Mouse (Mus musculus) adrenal gland, adult (tissue): ENCODE results near the gene Actg2.

Source experiments
- DNase-seq, 2 experiments: peaks; one replicate each; pipeline ENCODE4 v3.0.0; 2022 to 2023; ENCODE audit warnings: low spot score in 1 of 2; ENCODE audit not compliant: inconsistent age in 2 of 2

Actg2 gene

DNA sequence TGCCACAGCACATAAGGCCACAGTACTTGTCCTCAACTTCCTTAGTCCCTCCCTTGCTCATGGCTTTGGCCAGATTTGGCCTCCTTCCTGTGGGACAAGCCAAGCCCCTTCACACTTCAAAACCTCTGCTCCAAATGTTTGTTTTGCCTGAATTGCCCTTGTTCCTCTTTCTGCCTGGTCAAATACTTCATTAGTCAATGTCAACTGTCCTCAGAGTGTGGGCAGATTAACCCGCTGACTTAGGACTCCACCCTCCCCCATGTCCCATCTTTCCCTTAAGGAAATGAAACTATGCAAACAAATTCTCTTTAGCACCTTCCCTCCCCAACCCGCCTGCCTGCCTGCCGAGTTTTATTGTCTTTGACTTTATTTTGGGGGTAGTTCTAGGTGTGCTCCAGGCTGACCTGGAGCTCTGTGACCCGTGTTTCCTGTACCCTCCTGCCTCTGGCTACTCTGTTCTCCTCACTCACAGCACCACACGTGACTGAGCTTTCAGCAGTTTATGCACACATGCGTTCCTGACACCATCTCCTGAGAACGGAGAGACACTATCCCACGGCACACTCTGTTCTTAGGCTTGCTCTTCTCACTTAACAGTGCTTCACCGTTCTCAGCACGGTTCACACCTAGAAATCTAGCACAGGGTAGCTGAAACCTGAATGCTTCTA is 53.5 kb downstream of the Actg2 start:
- DNase-seq: peak in 1 of 2 experiments; percentile 64

DNA sequence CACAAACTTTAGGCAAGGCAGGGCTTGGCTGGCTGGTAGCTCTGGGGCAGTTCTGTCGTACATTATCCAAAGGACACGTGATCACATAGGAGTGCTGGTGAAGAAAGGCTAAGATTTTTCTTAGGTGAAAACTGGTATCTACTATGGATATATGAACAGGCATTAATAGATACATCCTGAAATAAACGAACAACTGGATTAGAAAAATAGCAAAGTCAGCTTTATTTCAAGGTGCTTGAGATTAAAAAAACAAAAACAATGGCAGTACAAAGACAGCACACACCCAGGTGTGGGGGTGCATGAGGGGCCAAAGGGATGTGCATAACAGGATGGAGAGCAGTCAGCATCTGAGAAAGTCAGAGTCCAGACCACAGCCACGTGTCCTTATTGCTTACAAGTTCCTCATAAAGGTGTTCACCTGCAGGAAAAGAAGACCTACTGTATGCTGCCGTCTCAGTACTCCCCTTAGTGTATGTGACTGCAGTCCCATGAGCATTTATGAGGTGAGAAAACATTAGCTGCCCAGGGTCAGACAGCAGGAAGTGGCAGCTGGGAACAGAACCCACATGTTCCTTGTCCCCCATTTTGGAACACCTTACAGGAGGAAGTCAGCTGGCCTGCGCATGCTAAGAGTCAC is 55.9 kb downstream of the Actg2 start:
- DNase-seq: no peak

DNA sequence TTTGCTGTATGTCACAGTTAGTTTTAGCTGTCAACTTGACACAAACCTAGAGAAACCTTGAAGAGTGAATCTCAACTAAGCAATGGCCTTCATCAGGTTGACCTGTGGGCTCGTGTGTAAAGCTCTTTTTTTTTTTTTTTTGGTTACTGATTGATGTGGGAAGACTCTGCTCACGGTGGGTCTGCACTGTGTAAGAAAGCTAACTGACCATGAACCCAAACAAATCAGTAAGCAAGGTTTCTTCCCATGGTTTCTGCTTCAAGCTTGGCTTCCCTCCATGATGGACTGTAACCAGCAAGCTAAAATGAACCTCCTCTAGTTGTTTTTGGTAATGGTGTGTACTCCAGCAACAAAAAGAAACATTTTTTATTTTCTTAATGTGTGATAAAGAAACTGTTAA is 56.9 kb downstream of the Actg2 start:
- no peak for DNase-seq

DNA sequence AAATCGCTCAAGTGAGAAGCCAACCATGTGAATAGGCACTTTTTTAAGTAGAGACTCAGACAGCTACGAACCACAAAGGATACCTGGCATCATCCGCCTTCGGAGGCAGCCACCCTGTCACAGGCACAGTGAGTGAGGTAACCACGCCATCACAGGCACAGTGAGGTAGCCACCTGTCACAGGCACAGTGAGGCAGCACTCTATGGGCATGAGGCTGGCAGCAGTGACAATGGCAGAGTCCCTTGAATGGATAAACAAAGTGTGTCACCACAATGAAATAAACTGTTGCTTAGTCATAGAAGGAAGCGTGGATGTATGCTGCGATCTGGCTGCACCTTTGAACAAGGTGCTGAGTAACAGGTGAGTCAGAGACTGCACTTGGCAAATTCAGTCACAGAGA is 57.4 kb downstream of the Actg2 start:
- no peak for DNase-seq

DNA sequence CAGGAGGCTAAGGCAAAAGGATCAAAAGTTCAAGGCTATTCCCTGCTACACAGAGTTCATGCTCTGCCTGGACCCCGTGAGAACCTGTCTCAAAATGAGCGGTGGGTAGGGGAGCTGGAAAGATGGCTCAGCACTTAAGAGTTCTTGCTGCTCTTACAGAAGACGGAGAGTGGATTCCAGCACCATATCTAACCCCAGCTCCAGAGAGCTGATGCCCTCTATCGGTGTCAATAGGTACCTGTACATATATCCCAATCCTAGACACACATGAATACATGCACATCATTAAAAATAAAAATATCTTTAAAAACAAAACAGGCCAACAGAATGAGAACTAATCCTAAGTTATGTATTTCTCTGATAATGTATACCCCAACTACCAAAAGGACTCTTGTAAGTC is 57.8 kb downstream of the Actg2 start:
- no peak for DNase-seq

DNA sequence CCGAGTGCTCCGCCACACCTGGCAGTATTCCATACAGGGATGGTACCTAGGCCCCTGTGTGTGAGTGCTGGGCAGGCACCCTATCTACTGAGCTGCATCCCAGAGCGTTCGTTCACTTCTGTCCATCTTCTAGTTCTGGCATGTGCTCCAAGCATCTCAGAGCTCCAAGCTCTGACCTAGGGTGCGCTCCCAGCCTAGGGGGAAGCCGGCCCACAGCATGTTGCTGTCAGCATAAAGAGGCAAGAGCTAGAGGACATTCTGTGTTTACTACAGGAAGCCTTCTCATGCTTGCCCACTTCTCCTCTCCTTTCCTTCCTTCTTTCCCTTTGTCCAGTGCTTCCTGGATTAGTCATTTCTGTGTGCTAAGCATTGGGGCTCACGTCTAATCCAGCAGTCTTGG is 60.6 kb downstream of the Actg2 start:
- no peak for DNase-seq

DNA sequence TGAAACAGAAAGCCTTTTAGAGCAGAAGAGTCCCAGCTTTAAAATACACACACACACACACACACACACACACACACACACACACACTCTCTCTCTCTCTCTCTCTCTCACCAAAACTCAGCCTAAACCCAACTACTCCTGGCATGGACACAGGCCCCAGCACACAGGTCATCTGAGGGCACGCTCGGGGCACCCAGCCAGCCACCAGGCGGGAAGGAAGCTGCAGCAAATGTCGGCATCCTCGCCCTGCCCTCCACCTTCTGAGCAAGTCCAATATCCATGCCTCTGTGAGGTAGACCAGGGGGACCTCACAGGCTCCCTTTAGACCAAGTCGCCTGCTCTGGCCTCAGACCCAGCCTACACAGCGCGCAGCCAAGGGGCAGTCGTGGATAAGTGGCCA is 62.8 kb downstream of the Actg2 start:
- peak; percentile 51 to 79 for DNase-seq

DNA sequence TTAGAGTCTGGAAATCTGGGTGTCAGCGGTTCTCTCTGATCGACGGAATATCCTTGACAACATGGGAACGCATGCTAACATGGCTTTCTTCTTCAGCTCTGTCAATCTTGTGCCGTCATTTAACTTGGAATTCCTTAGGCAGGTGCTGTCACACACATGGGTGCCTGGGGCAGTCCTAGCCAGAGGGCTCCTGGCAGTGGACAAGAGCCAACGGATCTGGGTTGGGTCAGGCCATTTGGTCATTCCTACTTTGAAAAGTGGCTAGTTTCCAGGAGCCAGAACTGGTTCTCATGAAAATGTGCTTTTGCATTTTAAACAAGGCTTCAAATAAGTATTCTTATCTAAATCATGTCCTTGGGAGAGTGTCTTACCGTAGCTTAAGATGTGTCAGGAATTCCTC is 64.3 kb downstream of the Actg2 start:
- DNase-seq: no peak

DNA sequence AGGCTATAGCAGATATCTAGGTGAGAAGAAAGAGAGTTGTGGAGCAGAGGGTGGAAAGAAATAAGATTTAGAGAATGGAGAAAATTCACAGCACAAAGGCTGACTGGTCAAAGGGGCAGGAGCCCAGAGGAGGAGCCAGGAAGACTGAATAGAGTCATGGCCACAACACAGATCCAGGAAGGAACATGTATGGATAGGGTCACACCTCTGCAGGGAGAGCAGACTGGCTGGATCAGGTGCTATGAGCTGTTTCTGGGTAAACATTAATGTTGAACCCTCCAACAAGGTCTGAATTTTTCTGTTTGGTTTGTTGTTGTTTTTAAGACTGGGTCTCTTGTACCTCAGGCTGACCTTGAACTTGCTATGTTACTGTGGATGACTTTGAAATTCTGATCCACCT is 72.1 kb downstream of the Actg2 start:
- no peak for DNase-seq
